Mouse (Mus musculus) kidney, adult 2 months (tissue): ENCODE measurements around the gene Camkk2.

Source experiments
- CTCF ChIP-seq: fragments of 200-500 bp; conservative IDR thresholded peaks from 2 replicates; pipeline ENCODE4 v1.5.1; 2011; ENCODE audit warnings: low read depth, mild to moderate bottlenecking, control low read depth, low read length, moderate library complexity, mixed read lengths; ENCODE audit not compliant: insufficient read depth, insufficient read length
- POLR2A ChIP-seq: fragments of 200-500 bp; IDR thresholded peaks from one replicate; pipeline ENCODE4 v1.6.1; 2011; ENCODE audit warnings: low read depth, low read length, control low read depth

DNA sequence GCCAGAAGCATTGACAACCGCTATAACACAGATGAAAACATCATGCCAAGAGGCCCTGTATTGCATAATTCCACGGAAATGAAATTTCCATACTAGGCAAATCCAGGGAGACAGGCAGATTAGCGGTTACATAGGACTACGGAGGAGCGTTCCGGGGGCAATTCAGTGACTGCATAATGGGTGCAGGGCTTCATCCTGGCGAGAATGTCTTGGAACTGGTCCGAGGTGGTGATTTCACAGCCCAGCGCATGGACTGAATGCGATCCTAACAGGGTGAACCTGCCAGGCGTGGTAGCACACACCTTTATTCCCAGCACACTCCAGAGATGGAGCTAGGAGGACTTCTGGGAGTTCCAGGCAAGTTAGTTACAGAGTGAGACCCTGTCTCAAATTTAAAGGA, 11.9 kb downstream of the Camkk2 start:
- TF ChIP-seq CTCF (no peak), POLR2A (no peak)
